Mouse (Mus musculus) mature B cell (primary cell): Measurements from ENCODE around the gene Cdc42se1.

Experiments
- in situ Hi-C: fragments of 300-500 bp; cut with MboI; formaldehyde crosslinking; loops from 2 replicates; pipeline ENCODE4 v1.14.3; 2019

Gene Cdc42se1

DNA sequence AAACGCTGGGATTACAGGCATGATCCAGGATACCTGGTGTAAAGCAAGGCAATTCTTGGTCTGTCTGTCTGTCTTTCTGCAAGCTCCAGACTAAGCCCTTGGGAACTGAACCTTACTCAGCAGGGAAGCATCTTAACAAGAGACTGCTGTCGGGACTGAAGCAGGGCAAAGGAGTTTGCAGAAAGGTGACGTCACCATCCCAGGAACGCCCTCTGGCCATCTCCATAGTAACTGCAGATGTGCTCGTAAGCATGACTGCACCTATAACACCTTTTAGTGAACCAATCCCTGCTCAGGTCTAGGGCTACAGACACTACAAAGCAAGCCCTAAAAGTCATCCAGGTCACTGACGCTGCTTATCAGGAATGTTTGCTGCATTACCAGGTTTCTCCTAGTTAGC is 4.2 kb upstream of the Cdc42se1 start:
- in situ Hi-C loops: no loop called here

DNA sequence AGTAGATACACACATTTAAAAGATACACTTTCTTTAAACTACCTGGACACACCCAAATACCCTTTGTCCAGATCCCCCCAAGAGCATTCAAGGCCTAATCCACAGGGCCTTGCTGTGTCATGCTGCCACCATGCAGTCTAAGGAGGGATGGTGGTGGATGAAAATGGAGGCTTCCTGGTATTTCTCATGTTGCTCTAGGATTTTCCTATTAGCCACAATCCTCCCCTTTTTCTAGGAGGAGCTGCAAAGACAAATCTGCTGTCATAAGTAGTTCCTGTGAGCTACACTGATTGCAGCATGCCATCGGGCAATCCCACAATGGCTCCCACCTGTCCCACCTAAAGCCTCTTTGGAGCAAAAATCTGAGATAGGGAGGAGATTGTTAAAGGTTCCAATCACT is 1.3 kb upstream of the Cdc42se1 start:
- in situ Hi-C loops: no loop called here

DNA sequence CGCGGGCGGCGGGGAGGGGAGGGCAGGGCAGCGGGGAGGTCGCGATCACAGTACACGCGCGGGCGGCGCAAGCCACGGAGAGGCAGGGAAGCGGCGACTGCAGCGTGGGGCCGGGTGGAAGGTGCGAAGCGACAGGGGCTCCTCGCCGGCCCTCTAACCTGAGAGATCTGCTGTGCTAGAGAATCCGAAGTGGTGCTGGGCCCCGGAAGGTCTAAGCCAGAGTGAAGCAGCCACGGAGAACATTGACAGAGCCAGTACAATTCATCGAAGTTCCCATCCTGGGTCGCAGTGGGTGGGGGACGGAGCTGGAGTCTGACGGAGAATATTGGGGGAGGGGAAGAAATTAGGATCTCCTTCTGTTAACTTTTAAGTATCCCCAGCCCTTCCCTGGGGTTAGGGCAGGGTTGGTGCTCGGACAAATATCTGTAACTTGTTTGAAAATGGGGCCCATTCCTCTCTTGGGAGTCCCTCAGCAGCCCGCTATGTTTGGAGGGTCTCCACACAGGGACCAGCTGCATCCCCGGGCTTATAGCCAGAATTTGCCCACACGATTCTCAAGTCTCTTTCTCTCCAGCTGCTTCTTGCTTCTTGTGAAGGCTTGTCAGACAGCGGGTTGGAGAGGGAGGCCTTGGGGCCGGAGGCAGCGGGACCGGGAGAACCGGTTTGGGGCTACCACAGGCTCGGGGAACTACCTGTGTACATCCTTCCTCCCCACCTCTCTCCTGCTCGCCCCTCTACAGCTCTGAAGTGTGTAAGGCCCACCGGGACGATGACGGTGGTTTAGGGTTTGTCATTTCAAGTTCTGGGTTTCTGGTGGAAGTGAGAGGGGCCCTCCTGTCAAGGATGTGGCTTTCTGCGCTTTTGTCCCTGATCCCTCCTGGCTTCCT is 605 bp downstream of the Cdc42se1 start:
- in situ Hi-C loops: no loop called here

- in situ Hi-C loops: no loop called here
Observed at GRCm38 (mm10) chr3:95229781-95230494, 1.4 kb downstream of the Cdc42se1 start.

GRCm38 (mm10) chr3:95230495-95231297 is 2.2 kb downstream of the Cdc42se1 start:
- in situ Hi-C loops: no loop called here

GRCm38 (mm10) chr3:95231298-95232221 is 3.0 kb downstream of the Cdc42se1 start, which contains the start of gene Mllt11:
TSS of gene Mllt11 (minus strand) at chr3:95232171.
- in situ Hi-C loops: no loop called here

DNA sequence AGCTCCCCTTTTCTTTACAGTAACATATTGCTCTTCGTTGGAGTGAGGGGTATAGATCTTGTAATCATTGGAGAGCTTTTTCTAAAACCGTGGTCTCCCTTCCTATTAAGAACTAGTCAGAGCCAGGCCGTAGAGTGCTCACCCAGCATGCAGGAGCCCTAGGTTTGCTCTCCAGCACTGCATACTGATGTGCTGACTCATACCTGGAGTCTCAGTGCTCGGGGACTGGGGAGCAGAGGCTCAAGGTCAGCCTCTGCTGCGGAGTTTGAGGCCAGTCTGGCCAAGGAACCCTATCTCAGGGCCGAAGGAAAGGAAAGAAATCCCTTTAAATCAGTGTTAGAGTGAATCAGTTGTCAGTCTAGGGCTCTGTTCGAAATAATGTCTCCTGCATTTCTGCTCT is 4.2 kb downstream of the Cdc42se1 start:
- in situ Hi-C loops: no loop called here

DNA sequence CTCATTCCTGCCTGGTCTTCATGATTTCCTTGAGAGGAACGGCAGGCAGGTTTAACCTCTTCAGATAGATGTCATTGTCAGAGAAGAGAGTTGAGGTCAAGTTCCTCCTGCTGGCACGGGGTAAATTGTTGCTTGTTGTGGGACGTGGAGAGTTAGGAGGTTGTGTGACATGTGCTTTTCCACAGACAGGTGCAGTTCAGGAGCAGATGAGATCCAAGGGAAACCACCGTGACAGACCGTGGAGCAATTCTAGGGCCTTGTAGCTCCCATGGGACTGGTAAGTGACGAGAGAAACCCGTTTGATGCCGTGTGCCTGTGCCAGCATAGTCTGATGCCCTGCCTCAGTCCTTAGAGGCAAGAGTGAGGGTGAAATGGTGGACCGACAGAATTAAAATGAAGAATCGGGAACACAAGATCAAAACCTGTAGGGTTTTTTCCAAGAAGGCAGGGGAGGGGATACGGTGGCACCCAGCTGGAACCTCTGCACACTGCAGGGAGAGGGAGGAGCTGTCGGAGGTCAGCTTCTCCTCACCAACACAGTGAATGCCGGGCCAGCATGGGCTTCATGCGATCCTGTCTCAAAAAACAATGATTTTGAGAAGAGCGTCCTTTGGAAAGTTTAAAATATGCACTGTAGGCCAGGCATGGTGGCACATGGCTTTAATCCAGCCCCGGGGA is 4.9 kb downstream of the Cdc42se1 start:
- in situ Hi-C loops: no loop called here

DNA sequence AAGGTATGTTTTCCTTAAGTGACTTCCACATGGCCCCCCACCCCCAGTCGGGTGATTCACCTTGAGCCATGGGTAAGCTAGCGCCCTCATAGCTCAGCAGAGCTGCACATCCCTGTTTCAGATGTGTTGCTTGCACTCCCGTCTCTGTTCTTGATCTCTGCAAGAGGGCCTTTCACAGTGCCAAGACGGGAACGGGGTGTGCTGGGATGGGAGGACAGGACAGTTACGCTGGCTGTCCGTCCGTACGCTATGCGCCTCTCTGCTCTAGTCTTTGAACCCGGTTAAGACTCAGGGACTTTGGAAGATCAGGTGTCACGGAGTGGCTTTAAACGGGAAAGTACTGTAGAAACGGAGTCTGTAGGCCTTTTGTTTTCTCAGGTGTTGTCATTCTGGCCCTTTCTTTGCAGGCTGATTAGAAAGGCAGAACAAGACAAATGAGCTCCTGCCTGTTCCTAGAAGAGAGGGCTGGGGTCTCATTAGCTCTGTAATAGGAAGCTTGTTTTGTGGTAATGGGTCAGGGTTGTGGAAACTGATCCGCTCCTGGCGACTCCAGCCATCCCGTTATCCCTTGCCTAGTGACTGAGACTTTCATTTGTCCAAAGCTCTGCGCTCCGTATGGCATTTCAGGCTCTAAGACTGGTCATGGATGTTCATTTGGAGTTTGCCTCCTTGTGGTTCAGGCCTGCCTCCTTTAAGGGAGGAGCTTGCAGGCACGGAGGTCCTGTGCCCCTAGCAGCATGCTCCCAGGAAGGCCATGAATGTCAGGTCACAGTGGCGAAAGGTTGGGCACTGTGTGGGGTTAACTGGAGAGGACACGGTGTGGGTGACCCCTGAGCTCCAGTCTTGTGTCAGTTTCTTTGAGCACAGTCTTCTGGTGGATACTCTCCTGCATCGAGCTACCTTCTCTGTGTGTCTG is 7.1 kb downstream of the Cdc42se1 start:
- in situ Hi-C loops: no loop called here

GRCm38 (mm10) chr3:95237541-95238099 is 9.1 kb downstream of the Cdc42se1 start:
- in situ Hi-C loops: no loop called here

DNA sequence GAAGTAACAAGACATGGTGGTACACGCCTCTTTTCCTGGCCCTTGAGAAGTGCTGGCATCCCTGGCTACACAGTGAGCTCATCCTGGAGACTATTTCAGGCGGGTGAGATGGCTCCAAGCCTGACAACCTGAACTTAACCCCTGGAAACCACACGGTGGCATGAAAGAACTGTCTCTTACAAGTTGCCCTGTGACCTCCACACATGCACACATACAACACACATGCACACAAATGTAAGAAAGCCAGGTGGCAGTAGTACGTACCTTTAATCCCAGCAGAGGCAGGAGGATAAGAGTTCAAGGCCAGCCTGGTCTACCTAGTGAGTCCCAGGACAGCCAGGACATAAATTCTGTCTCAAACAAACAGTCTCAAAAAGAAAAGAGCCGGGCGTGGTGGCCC is 10.5 kb downstream of the Cdc42se1 start:
- in situ Hi-C loops: no loop called here

GRCm38 (mm10) chr3:95239971-95240370 is 11.4 kb downstream of the Cdc42se1 start:
- in situ Hi-C loops: no loop called here

GRCm38 (mm10) chr3:95240900-95241299 is 12.4 kb downstream of the Cdc42se1 start:
- in situ Hi-C loops: no loop called here

DNA sequence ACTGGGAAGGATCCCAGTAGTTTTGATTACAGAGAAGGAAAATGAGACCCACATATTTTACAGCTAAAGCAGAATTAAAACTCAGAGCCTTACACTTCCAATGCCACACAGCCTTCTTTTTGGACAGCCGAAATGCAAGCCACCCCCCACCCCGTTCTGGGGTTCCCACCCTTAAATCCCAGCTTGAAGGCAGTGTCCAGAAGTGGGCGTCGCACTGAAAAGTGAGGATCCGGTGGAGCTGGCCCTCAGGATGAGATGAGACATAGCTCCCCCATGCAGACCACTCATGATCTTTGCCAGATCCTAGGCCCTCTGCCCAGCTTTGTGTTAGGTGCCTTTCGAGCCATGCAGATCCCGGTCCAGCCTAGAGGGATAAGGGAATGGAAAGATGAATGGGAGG is 13.0 kb downstream of the Cdc42se1 start, which contains the start of gene Gm128:
TSS of gene Gm128 (minus strand) at position 101 of the 400 bp plus-strand sequence.
- in situ Hi-C loops: no loop called here

DNA sequence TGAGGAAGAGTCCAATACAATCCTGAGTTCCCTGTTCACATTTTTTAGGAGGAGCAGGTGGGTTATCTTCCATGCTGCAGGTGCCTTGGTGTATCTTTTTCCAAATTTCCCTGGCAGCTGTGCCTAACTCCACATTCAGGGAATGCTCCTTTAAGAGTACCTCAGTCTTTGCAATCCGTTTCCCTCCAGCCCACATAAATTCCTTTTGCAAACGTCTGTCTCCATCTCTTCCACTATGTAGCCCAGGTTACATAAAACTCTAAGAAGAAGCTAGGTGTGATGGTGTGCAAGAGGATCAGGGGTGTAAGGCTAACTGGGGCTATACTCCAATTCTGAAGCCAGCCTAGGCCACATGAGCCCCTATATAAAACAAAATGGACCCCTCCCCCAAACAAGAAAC is 14.6 kb downstream of the Cdc42se1 start:
- in situ Hi-C loops: no loop called here

- in situ Hi-C loops: no loop called here
Observed at GRCm38 (mm10) chr3:95246465-95247231, 18.1 kb downstream of the Cdc42se1 start.

DNA sequence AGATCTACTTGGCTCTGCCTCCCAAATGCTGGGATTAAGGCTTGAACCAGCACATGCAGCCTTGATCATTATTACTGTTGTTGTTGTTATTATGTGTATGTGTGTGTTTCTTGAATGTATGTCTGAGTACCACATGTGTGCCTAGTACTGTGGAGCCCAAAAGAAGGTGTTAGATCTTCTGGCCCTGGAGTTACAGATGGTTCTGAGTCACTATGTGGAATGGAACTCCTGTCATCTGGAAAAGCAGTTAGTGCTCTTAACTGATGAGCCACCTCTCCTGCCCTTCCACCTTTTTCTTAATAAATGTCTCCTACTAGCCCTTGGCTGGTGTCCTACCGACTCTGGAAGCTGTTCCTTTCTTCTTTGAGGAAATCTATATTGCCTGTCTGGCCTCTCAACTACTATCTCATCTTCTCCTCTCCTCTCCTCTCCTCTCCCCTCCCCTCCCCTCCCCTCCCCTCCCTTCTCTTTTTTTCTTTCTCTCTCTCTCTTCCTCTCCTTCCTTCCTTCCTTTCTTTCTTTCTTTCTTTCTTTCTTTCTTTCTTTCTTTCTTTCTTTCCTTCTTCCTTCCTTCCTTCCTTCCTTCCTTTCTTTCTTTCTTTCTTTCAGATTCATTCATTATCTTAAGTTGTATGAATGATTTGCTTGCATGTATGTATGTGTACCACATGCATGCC is 19.3 kb downstream of the Cdc42se1 start:
- in situ Hi-C loops: no loop called here

DNA sequence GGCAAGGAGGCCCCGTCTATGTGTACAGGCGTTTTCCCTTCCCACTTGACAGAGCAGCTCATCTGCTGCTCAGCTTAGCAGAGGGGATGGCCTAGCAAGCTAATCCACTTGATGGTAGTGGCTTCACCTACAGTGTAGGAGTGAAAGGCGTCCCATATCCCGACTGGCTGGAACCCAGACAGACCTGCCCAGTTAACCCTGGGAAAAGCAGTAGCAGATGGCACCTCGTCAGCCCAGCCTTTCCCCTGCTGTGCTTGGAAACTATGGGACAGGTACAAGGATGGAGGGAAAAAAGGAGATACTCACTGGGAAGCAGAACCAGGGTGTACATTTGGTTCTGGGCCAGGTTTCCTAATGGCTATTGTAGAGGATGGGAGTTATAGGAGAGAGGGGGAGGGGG is 21.8 kb downstream of the Cdc42se1 start:
- in situ Hi-C loops: no loop called here
